Mouse (Mus musculus): ENCODE measurements around the gene Hmmr. TPM values are rescaled to one million over a fixed set of nuclear protein-coding genes. Genes with fewer than 3 reads are reported as not detected.

The Hmmr gene
- 21.7 TPM for polyA plus RNA-seq (2014; fragmentation: Illumina TruSeq; extraction: RNeasy Lipid Tissue Mini Kit (QIAGEN cat#74804); ENCODE audit: low read depth, low replicate concordance)

DNA sequence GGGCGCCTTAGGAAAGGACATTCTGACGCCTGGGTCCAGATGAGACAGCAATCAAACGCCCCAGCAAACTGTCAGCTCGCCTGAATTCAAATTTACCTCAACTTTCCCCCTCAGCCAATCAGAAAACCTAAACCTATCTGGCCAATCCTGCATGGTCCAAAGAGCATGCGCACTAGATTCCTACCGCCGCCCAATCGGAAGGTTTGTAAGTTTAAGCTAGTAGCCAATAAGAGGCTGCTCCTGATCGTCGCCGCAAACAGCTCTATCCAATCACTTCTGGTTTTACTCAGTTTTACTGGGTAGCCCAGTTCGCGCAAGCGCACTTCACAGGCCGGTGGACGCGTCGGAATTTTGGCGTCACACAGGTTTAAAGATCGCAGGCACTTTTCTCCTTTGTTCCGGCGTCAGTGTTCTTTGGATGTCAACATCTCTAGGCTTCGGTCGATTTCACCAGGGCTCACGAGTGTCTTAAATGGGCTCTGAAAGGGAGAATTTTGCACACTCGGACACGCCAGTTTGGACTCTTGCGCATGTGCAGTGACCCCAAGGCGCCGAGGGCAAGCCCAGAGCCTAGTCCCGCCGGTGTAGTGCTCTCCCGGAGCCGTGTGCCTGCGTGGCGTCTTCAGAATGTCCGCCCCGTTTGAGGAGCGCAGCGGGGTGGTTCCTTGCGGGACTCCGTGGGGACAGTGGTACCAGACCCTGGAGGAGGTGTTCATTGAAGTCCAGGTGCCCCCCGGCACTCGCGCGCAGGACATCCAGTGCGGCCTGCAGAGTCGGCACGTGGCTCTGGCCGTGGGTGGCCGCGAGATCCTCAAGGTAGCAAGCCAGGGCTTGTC, at the start of gene Hmmr, which contains the start of gene Nudcd2:
TSS of gene Hmmr (minus strand) at position 84 of the 836 bp plus-strand sequence.
TSS of gene Nudcd2 (plus strand) at position 329 of the 836 bp plus-strand sequence.

GRCm38 (mm10) chr11:40755109-40755627, 21.9 kb upstream of the Hmmr start, which contains the start of gene Ccng1:
Gene Ccng1 (minus strand): TSS chr11:40755311.

DNA sequence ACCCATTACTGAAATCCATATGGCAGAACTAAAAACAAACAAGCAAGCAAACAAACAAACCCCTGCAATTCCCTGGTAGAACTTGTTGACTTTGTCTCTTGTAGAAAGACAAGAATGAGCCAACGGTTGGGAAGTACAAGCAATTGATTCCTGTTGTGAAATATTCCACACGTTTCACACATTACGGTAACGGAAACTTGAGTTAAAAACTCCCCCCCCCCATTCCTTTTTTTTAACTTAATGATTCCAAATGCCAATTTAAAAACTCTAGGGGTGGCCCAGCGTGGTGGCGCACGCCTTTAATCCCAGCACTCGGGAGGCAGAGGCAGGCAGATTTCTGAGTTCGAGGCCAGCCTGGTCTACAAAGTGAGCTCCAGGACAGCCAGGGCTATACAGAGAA, 38.1 kb downstream of the Hmmr start, which contains the start of gene Mat2b:
TSS of gene Mat2b (minus strand) at position 101 of the 400 bp plus-strand sequence.

Other genes starting within 250 kb of the Hmmr start
- 217 TPM for gene Mat2b, start 38.2 kb downstream of the Hmmr start, polyA plus RNA-seq (2014; fragmentation: Illumina TruSeq; extraction: RNeasy Lipid Tissue Mini Kit (QIAGEN cat#74804); ENCODE audit: low read depth, low replicate concordance)
- 97.3 TPM for gene Nudcd2, start 245 bp upstream of the Hmmr start, polyA plus RNA-seq (2014; fragmentation: Illumina TruSeq; extraction: RNeasy Lipid Tissue Mini Kit (QIAGEN cat#74804); ENCODE audit: low read depth, low replicate concordance)
- 281 TPM for gene Ccng1, start 21.9 kb upstream of the Hmmr start, polyA plus RNA-seq (2014; fragmentation: Illumina TruSeq; extraction: RNeasy Lipid Tissue Mini Kit (QIAGEN cat#74804); ENCODE audit: low read depth, low replicate concordance)

Data from sigmoid colon, adult 10 weeks (tissue).